Mouse (Mus musculus) lung, postnatal 0 days (tissue): ENCODE data around the gene Ttc9.

Experiments
- CTCF ChIP-seq: IDR thresholded peaks from 2 replicates; pipeline ENCODE4 v1.5.1; 2016; ENCODE audit warnings: antibody characterized with exemption, mild to moderate bottlenecking
- EP300 ChIP-seq: IDR thresholded peaks from 2 replicates; pipeline ENCODE4 v1.6.1; 2016; ENCODE audit warnings: antibody characterized with exemption, mild to moderate bottlenecking, control low read depth

DNA sequence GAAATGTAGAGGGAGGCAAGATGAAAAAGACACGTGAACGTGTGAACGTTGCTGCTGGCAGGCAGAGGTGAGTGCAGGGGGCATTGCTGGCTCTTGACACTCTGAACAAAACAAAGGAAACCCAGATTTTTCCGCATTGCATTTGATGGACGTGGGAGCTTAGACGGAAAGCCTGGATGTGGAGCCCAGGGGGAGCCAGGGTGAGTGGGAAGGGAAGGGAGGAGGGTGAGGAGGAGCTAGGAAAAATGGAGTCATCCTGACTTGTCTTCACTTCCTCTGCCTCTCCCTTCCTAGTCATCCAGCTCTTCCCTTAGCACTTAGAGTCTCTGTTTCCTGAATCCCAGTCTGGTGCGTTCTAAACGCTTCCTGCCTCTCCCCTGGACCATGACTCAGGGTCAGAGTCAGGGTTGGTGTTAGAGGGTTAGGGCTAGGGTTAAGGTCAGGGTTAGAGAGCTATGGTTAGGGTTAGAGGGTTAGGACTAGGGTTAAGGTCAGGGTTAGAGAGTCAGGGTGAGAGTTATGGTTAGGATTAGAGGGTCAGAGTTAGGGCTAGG, 60.2 kb downstream of the Ttc9 start:
- TF ChIP-seq CTCF (no peak), EP300 (peak; percentile 51)
